In the genomic region with DNA sequence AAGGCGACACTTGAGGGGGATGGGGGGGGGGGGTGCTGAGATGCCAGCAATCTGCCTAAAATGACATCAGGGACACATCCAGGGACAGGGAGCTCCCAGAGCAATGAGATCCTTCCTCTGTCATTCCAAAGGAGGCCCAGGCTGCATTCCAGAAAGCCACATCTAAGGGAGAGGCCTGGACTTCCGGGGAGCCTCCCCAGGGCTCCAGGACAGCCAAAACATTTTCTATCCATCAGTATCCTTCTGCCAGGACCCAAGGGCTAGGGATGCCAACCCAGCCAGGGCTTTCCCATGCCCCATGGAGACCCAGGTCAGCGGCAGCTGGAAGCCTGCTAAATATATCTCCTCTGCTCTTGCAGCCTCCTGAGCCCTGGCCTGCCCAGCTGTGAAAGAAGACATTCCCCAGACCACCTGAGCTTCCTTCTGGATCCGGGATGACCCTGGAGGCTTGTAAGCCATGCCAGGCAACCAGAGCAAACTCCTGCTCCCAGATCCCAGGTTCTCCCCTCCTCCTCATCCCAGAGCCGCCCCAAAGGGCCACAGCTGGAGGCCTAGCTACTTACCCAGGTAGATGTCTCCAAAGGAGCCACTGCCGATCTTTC, we compare ENCODE assay signal across 10 mouse cellular contexts. TPM values are rescaled to one million over a fixed set of nuclear protein-coding genes. Genes with fewer than 3 reads are reported as not detected.
DNase-seq lines count a peak whose midpoint lies in the region; ATAC-seq and TF ChIP-seq lines count a peak whose summit lies in the region.
"Had no signal": no experiment of that assay in that cellular context is flagged by ENCODE, and none has a peak within 500 bp of the region (broad histone marks: within the 10 kb centered on the region; RNA-seq: fewer than 3 reads in every experiment).

No protein-coding gene starts in this region.

- intact Hi-C loops in left cerebral cortex, postnatal 14 days (cut with DNase I): no loop called here

- H3K4me2 ChIP-seq in forebrain, embryonic 13.5 days: peak overlapping the region; percentile 95
- H3K4me2 ChIP-seq in neural tube, embryonic 11.5 days (ENCODE audit: low read depth): peak overlapping the region; percentile 8; the same call in 1 of the 2 replicates
- H3K4me2 ChIP-seq in limb, embryonic 14.5 days (replicated peaks; ENCODE audit: low read depth, low read length, severe bottlenecking): no peak overlapping the region
- H3K4me2 ChIP-seq: liver, embryonic 15.5 days had no signal

- ATAC-seq in forebrain, embryonic 13.5 days: no peak
- no peak for ATAC-seq in neural tube, embryonic 11.5 days (ENCODE audit: insufficient read depth, low FRiP score, low TSS enrichment)
- no peak for ATAC-seq in limb, embryonic 14.5 days (ENCODE audit: low FRiP score, low read depth)

- peaks cover 72% of the 10 kb centered on the region for H3K4me1 ChIP-seq in forebrain, embryonic 13.5 days
- peaks cover 78% of the 10 kb centered on the region for H3K4me1 ChIP-seq in forebrain, embryonic 10.5 days
- H3K4me1 ChIP-seq in neural tube, embryonic 11.5 days (ENCODE audit: control insufficient read depth, insufficient read depth, low read length): peaks cover 33% of the 10 kb centered on the region
- H3K4me1 ChIP-seq in limb, embryonic 14.5 days (ENCODE audit: control insufficient read depth, insufficient read depth, low read length): peaks cover 29% of the 10 kb centered on the region

- no peaks in the 10 kb centered on the region for H3K9me3 ChIP-seq in forebrain, embryonic 13.5 days (replicated peaks)
- no peaks in the 10 kb centered on the region for H3K9me3 ChIP-seq in forebrain, embryonic 10.5 days
- no peaks in the 10 kb centered on the region for H3K9me3 ChIP-seq in neural tube, embryonic 11.5 days (ENCODE audit: control insufficient read depth, low read length)
- no peaks in the 10 kb centered on the region for H3K9me3 ChIP-seq in limb, embryonic 14.5 days (ENCODE audit: control insufficient read depth, low read length)
- H3K9me3 ChIP-seq: liver, embryonic 15.5 days had no signal

- no peak overlapping the region for H3K27ac ChIP-seq in forebrain, embryonic 13.5 days
- no peak overlapping the region for H3K27ac ChIP-seq in forebrain, embryonic 10.5 days
- H3K27ac ChIP-seq in neural tube, embryonic 11.5 days (ENCODE audit: low read depth, low read length): no peak overlapping the region
- H3K27ac ChIP-seq in limb, embryonic 14.5 days (replicated peaks; ENCODE audit: low read depth, low read length): 0 out of 2 replicates have a peak overlapping the region, but pooled peaks have one; percentile 4
- H3K27ac ChIP-seq: liver, embryonic 15.5 days had no signal

- no peak for TF ChIP-seq POLR2A in limb, embryonic 14.5 days (IDR thresholded peaks at IDR 0.05; ENCODE audit: borderline replicate concordance, extremely low read depth, insufficient read depth, insufficient read length)

- H3K27me3 ChIP-seq in forebrain, embryonic 13.5 days: no peaks in the 10 kb centered on the region
- H3K27me3 ChIP-seq in forebrain, embryonic 10.5 days (ENCODE audit: poor library complexity, severe bottlenecking): 0 out of 2 replicates have a peak, but pooled peaks cover 4% of the 10 kb centered on the region
- no peaks in the 10 kb centered on the region for H3K27me3 ChIP-seq in neural tube, embryonic 11.5 days (ENCODE audit: control insufficient read depth, insufficient read depth, low read length)
- no peaks in the 10 kb centered on the region for H3K27me3 ChIP-seq in limb, embryonic 14.5 days (ENCODE audit: control insufficient read depth, insufficient read depth, low read length)

- peak overlapping the region; percentile 100 for H3K9ac ChIP-seq in forebrain, embryonic 13.5 days
- no peak overlapping the region for H3K9ac ChIP-seq in neural tube, embryonic 11.5 days (ENCODE audit: low read length)
- H3K9ac ChIP-seq in limb, embryonic 14.5 days (ENCODE audit: low read depth, low read length, severe bottlenecking): no peak overlapping the region
- H3K9ac ChIP-seq: liver, embryonic 15.5 days had no signal

- no peak for DNase-seq in forebrain, embryonic 10.5 days (ENCODE audit: extremely low spot score, low spot score)
- no peak for DNase-seq in neural tube, embryonic 11.5 days (ENCODE audit: low spot score)
- DNase-seq in neural tube, embryonic 10.5 days (ENCODE audit: extremely low spot score, low spot score): no peak
- no peak for DNase-seq in limb, embryonic 14.5 days (ENCODE audit: low spot score)
- DNase-seq in c-Kit-positive CD71-positive TER-119-positive erythroid progenitor cells, embryonic 14.5 days (ENCODE audit: low spot score): no peak
- DNase-seq in thymus, postnatal 4 days: no peak
- DNase-seq in left cerebral cortex, postnatal 14 days (ENCODE audit: low spot score in 2 of 2): no peak
- DNase-seq: right cerebral cortex, postnatal 25 days had no signal

- WGBS in forebrain, embryonic 13.5 days: 91% methylated on average over 6 of the region's 6 CpGs
- 93% methylated on average over 6 of the region's 6 CpGs for WGBS in forebrain, embryonic 10.5 days
- 92% methylated on average over 6 of the region's 6 CpGs for WGBS in neural tube, embryonic 11.5 days
- 74% methylated on average over 6 of the region's 6 CpGs for WGBS in limb, embryonic 14.5 days

- peaks cover 56% of the 10 kb centered on the region for H3K36me3 ChIP-seq in forebrain, embryonic 13.5 days (ENCODE audit: poor library complexity, severe bottlenecking)
- H3K36me3 ChIP-seq in forebrain, embryonic 10.5 days (replicated peaks): peaks cover 65% of the 10 kb centered on the region
- peaks cover 33% of the 10 kb centered on the region for H3K36me3 ChIP-seq in neural tube, embryonic 11.5 days (ENCODE audit: control insufficient read depth, insufficient read depth, low read length)
- H3K36me3 ChIP-seq in limb, embryonic 14.5 days (ENCODE audit: control insufficient read depth, insufficient read depth, low read length): peaks cover 51% of the 10 kb centered on the region
- H3K36me3 ChIP-seq: liver, embryonic 15.5 days had no signal

- 0 out of 2 replicates have a peak overlapping the region, but pooled peaks have one; percentile 95 for H3K4me3 ChIP-seq in forebrain, embryonic 13.5 days
- H3K4me3 ChIP-seq in forebrain, embryonic 10.5 days: no peak overlapping the region
- no peak overlapping the region for H3K4me3 ChIP-seq in neural tube, embryonic 11.5 days (ENCODE audit: low read depth, low read length)
- no peak overlapping the region for H3K4me3 ChIP-seq in limb, embryonic 14.5 days (replicated peaks; ENCODE audit: low read length)
- H3K4me3 ChIP-seq: liver, embryonic 15.5 days had no signal

RNA-seq across cellular contexts. Expression of a gene that starts 17.1 kb away (rescaled TPM):
- polyA plus RNA-seq in forebrain, embryonic 13.5 days (2015; fragmentation: Nextera tagmentation; extraction: Ambion mirVana): 200 and 208 TPM in 2 replicates
- 117 and 123 TPM in 2 replicates for polyA plus RNA-seq in forebrain, embryonic 10.5 days (2016; fragmentation: Nextera tagmentation; extraction: Ambion mirVana)
- 192 and 213 TPM in 2 replicates for polyA plus RNA-seq in neural tube, embryonic 11.5 days (2014; fragmentation: Nextera tagmentation; extraction: Ambion mirVana)
- 184 and 214 TPM in 2 replicates for polyA plus RNA-seq in limb, embryonic 14.5 days (2012; rRNA removed)
- polyA plus RNA-seq in limb, embryonic 14.5 days (2014; fragmentation: Nextera tagmentation; extraction: Ambion mirVana): 83.8 and 98.0 TPM in 2 replicates
- total RNA-seq in left cerebral cortex, postnatal 14 days (2021): 100 to 1,000 TPM; 142 to 166 TPM

RNA-seq across cellular contexts. Expression of a gene that starts 34.9 kb away (rescaled TPM):
- polyA plus RNA-seq in forebrain, embryonic 13.5 days (2015; fragmentation: Nextera tagmentation; extraction: Ambion mirVana): 29.4 and 31.3 TPM in 2 replicates
- 50.0 and 56.1 TPM in 2 replicates for polyA plus RNA-seq in forebrain, embryonic 10.5 days (2016; fragmentation: Nextera tagmentation; extraction: Ambion mirVana)
- 51.2 and 52.9 TPM in 2 replicates for polyA plus RNA-seq in neural tube, embryonic 11.5 days (2014; fragmentation: Nextera tagmentation; extraction: Ambion mirVana)
- polyA plus RNA-seq in limb, embryonic 14.5 days (2012; rRNA removed): 121 and 163 TPM in 2 replicates
- 67.9 and 76.8 TPM in 2 replicates for polyA plus RNA-seq in limb, embryonic 14.5 days (2014; fragmentation: Nextera tagmentation; extraction: Ambion mirVana)
- total RNA-seq in left cerebral cortex, postnatal 14 days (2021): 10 to 100 TPM; 56.2 to 56.8 TPM
